Mouse (Mus musculus): ENCODE results near the gene Proser1.

DNA sequence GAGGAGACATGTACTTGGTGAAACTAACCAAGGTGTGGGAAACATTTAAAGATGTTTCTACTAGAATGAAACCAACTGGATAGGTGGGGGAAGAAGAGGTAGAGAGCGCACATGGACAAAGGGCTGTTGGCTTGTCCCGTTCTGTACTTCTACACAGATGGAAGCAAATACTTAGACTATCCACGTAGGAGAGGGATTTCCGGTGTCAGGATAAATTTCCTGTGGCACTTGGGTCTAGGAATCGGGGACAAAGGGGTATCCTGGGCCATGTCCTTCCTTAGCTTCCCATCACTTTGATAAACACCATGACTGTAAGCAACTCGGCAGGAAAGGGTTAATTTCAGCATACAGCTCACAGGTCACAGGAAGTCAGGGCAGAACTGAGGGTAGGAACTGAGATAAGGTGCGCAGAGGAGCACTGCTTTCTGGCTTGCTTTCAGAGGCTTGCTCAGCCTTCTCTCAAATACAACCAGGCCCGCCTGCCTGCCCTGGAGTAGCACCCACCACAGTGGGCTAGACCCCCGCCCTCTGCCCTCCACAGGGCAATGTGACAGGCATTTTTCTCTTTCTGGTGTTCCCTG, 23.6 kb downstream of the Proser1 start:
- TF ChIP-seq MYOD1 (IDR thresholded peaks at IDR 0.05; ENCODE audit: control insufficient read depth, insufficient read length, low read depth), result no peak
- no peak for TF ChIP-seq CTCF (IDR thresholded peaks at IDR 0.05; ENCODE audit: control insufficient read depth, insufficient read depth, insufficient read length)
- no peak for TF ChIP-seq CEBPB (IDR thresholded peaks at IDR 0.05; ENCODE audit: low read depth)
